Mouse (Mus musculus) MEL (cell line): Measurements from ENCODE around the gene Anks1. TPM values are rescaled to one million over a fixed set of nuclear protein-coding genes. Genes with fewer than 3 reads are reported as not detected.

Experiments used
- DNase-seq: peaks from one replicate; pipeline ENCODE4 v3.0.0; 2011; ENCODE audit warnings: low read depth, low spot score
- H3K27ac ChIP-seq: 2 replicates; pipeline ENCODE4 v1.5.1; 2012; ENCODE audit warnings: low read depth, mild to moderate bottlenecking, control low read depth, low read length, moderate library complexity; ENCODE audit not compliant: control insufficient read depth
- H3K27me3 ChIP-seq, 2 experiments: fragments of 150-350 bp in 1 of 2; sonication (generic) in 1 of 2; 2 replicates each; pipeline ENCODE4 v1.6.1; 2012; ENCODE audit warnings: low read length in 2 of 2, mild to moderate bottlenecking in 2 of 2, improper control_type of control experiment in 1 of 2, moderate library complexity in 1 of 2; ENCODE audit not compliant: insufficient read depth in 2 of 2, control insufficient read depth in 1 of 2
- H3K36me3 ChIP-seq, 2 experiments: 2 replicates each; pipeline ENCODE4 v1.6.1; 2012 to 2014; ENCODE audit warnings: low read length in 2 of 2, improper control_type of control experiment in 1 of 2, inconsistent platforms in 1 of 2, mild to moderate bottlenecking in 1 of 2; ENCODE audit not compliant: insufficient read depth in 2 of 2, control insufficient read depth in 1 of 2
- H3K4me1 ChIP-seq, 2 experiments: fragments of 150-350 bp in 1 of 2; sonication (generic) in 1 of 2; 2 replicates each; pipeline ENCODE4 v1.6.1; 2012; ENCODE audit warnings: low read length in 2 of 2, improper control_type of control experiment in 1 of 2, mild to moderate bottlenecking in 1 of 2; ENCODE audit not compliant: insufficient read depth in 2 of 2, control insufficient read depth in 1 of 2
- H3K4me3 ChIP-seq, 2 experiments: fragments of 150-350 bp in 1 of 2; sonication (generic) in 1 of 2; 2 replicates each; pipeline ENCODE4 v1.5.1; 2012; ENCODE audit warnings: low read depth in 2 of 2, low read length in 2 of 2, mild to moderate bottlenecking in 2 of 2, moderate library complexity in 2 of 2, control low read depth in 1 of 2, improper control_type of control experiment in 1 of 2; ENCODE audit not compliant: control insufficient read depth in 1 of 2, insufficient read depth in 1 of 2
- H3K79me2 ChIP-seq: 2 replicates; pipeline ENCODE4 v1.6.1; 2012; ENCODE audit warnings: mild to moderate bottlenecking, low read length, moderate library complexity; ENCODE audit not compliant: control insufficient read depth, poor library complexity, insufficient read depth
- H3K9ac ChIP-seq: 2 replicates; pipeline ENCODE4 v1.6.1; 2012; ENCODE audit warnings: low read depth, mild to moderate bottlenecking, control low read depth, low read length, moderate library complexity; ENCODE audit not compliant: control insufficient read depth, poor library complexity, severe bottlenecking
- H3K9me3 ChIP-seq: fragments of 150-350 bp; sonication (generic); replicated peaks from 2 replicates; pipeline ENCODE4 v1.6.1; 2012; ENCODE audit warnings: mild to moderate bottlenecking, low read length, improper control_type of control experiment, moderate library complexity; ENCODE audit not compliant: insufficient read depth
- CHD1 ChIP-seq: IDR thresholded peaks from 2 replicates; pipeline ENCODE4 v1.6.1; 2012; ENCODE audit warnings: low read depth, mild to moderate bottlenecking, inconsistent platforms, low read length, improper control_type of control experiment
- ETS1 ChIP-seq: IDR thresholded peaks from 2 replicates; pipeline ENCODE4 v1.6.1; 2012; ENCODE audit warnings: low read depth, mild to moderate bottlenecking, inconsistent platforms, low read length, improper control_type of control experiment, moderate library complexity
- GATA1 ChIP-seq: IDR thresholded peaks from 2 replicates; pipeline ENCODE4 v1.6.1; 2011; ENCODE audit warnings: low read depth, low read length, improper control_type of control experiment
- HCFC1 ChIP-seq: IDR thresholded peaks from 2 replicates; pipeline ENCODE4 v1.6.1; 2012; ENCODE audit warnings: low read depth, mild to moderate bottlenecking, inconsistent platforms, low read length, improper control_type of control experiment, moderate library complexity
- JUND ChIP-seq: IDR thresholded peaks from 2 replicates; pipeline ENCODE4 v1.6.1; 2011; ENCODE audit warnings: low read depth, mild to moderate bottlenecking, improper control_type of control experiment, low read length
- KAT2A ChIP-seq: conservative IDR thresholded peaks from 2 replicates; pipeline ENCODE4 v1.6.1; 2012; ENCODE audit warnings: low read depth, low read length, improper control_type of control experiment, inconsistent platforms
- MAX ChIP-seq: IDR thresholded peaks from 2 replicates; pipeline ENCODE4 v1.6.1; 2011; ENCODE audit warnings: low read length, improper control_type of control experiment
- MAZ ChIP-seq: IDR thresholded peaks from 2 replicates; pipeline ENCODE4 v1.6.1; 2012; ENCODE audit warnings: low read depth, mild to moderate bottlenecking, inconsistent platforms, low read length, improper control_type of control experiment
- MYC ChIP-seq: IDR thresholded peaks from 2 replicates; pipeline ENCODE4 v1.6.1; 2011; ENCODE audit warnings: low read depth, mild to moderate bottlenecking, low read length, improper control_type of control experiment, moderate library complexity
- NRF1 ChIP-seq: IDR thresholded peaks from 2 replicates; pipeline ENCODE4 v1.6.1; 2014; ENCODE audit warnings: low read depth, mild to moderate bottlenecking, inconsistent platforms, low read length, improper control_type of control experiment, moderate library complexity; ENCODE audit not compliant: poor library complexity, insufficient read depth, severe bottlenecking
- POLR2A ChIP-seq, 2 experiments: IDR thresholded peaks; 2 replicates each; pipeline ENCODE4 v1.6.1; 2011 to 2012; ENCODE audit warnings: low read length in 2 of 2, mild to moderate bottlenecking in 2 of 2, control low read depth in 1 of 2, improper control_type of control experiment in 1 of 2, low read depth in 1 of 2, moderate library complexity in 1 of 2; ENCODE audit not compliant: control insufficient read depth in 1 of 2, insufficient read depth in 1 of 2, poor library complexity in 1 of 2
- POLR2AphosphoS2 ChIP-seq: IDR thresholded peaks from 2 replicates; pipeline ENCODE4 v1.6.1; 2011; ENCODE audit warnings: low read length, improper control_type of control experiment
- POLR2AphosphoS5 ChIP-seq: IDR thresholded peaks from 2 replicates; pipeline ENCODE4 v1.6.1; 2012; ENCODE audit warnings: low read depth, borderline replicate concordance, mild to moderate bottlenecking, inconsistent platforms, low read length, moderate library complexity, mixed read lengths
- RAD21 ChIP-seq: IDR thresholded peaks from 2 replicates; pipeline ENCODE4 v1.6.1; 2011; ENCODE audit warnings: mild to moderate bottlenecking, low read depth, low read length, improper control_type of control experiment
- RCOR1 ChIP-seq: IDR thresholded peaks from 2 replicates; pipeline ENCODE4 v1.6.1; 2012; ENCODE audit warnings: low read depth, mild to moderate bottlenecking, inconsistent platforms, low read length, improper control_type of control experiment
- TAL1 ChIP-seq: IDR thresholded peaks from 2 replicates; pipeline ENCODE4 v1.6.1; 2012; ENCODE audit warnings: mild to moderate bottlenecking, inconsistent platforms, low read length, moderate library complexity, mixed read lengths
- TBP ChIP-seq: IDR thresholded peaks from 2 replicates; pipeline ENCODE4 v1.8.0; 2011; ENCODE audit warnings: low read depth, low read length, improper control_type of control experiment
- UBTF ChIP-seq: IDR thresholded peaks from 2 replicates; pipeline ENCODE4 v1.6.1; 2012; ENCODE audit warnings: low read depth, mild to moderate bottlenecking, inconsistent platforms, low read length, improper control_type of control experiment, moderate library complexity, borderline replicate concordance; ENCODE audit not compliant: insufficient read depth
- USF2 ChIP-seq, 2 experiments: IDR thresholded peaks; 2 replicates each; pipeline ENCODE4 v1.6.1; 2011 to 2012; ENCODE audit warnings: improper control_type of control experiment in 2 of 2, low read length in 2 of 2, borderline replicate concordance in 1 of 2, inconsistent platforms in 1 of 2, low read depth in 1 of 2, mild to moderate bottlenecking in 1 of 2; ENCODE audit not compliant: insufficient read depth in 1 of 2
- ZMIZ1 ChIP-seq: IDR thresholded peaks from 2 replicates; pipeline ENCODE4 v1.6.1; 2012; ENCODE audit warnings: low read depth, mild to moderate bottlenecking, inconsistent platforms, low read length, improper control_type of control experiment, moderate library complexity
- polyA plus RNA-seq, 2 experiments: library from polyadenylated mRNA; stranded (reverse) in 1 of 2; unstranded in 1 of 2; fragments of >175 nt in 1 of 2; fragments of >200 nt in 1 of 2; gene quantifications; 2 replicates each; pipeline versions ENCODE4 v1.2.1 to v1.2.4; 2012; ENCODE audit warnings: low replicate concordance in 2 of 2, low read depth in 1 of 2; ENCODE audit not compliant: insufficient read length in 2 of 2, insufficient read depth in 1 of 2, missing spikeins in 1 of 2
- total RNA-seq: library from RNA; depleted of rRNA; stranded (reverse); fragments of 300-350 nt; gene quantifications from 2 replicates; pipeline ENCODE4 v1.2.3, GENCODE M21; 2012

Gene Anks1
- total and polyA plus RNA-seq, 3 experiments, result 11.9 to 15.9 TPM; not detected in 1

DNA sequence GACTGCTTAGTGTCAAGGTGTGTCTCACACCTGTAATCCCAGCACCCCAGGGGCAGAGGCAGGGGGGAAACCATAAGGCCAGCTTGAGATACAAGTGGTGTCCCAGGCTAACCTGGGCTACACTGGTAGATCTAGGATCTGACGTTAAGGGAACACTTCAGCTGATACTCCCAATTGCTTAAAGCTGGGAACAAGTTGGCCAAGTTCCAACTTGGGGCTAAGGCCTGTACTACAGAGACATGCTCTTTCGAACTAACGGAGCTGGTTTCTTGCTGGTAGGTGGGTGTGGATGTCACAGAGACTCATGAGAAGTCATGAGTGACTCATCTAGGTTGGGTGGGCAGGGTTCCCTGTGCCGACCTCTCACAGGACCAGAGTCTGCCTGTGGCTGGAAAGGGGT is 158.2 kb downstream of the Anks1 start:
- Histone ChIP-seq H3K4me3 (no peak overlapping the region), H3K9me3 (no peaks in the 10 kb centered on the region), H3K27ac (no peak overlapping the region), H3K27me3 (no peaks in the 10 kb centered on the region), H3K4me1 (peaks cover 0 to 11% of the 10 kb centered on the region in 2 experiments; a peak in 2 of 4 replicates), H3K9ac (no peak overlapping the region), H3K36me3 (peaks cover 0 to 10% of the 10 kb centered on the region in 2 experiments; a peak in 2 of 4 replicates), H3K79me2 (no peaks in the 10 kb centered on the region; the same call in 1 of the 2 replicates)
- TF ChIP-seq MAZ (no peak), POLR2A (IDR thresholded peaks at IDR 0.05; ENCODE audit: control insufficient read depth in 1 of 2, insufficient read depth in 1 of 2, low read depth in 1 of 2, low read length in 2 of 2, poor library complexity in 1 of 2) (no peak), KAT2A (no peak), POLR2AphosphoS2 (no peak), RCOR1 (no peak), POLR2AphosphoS5 (no peak), USF2 (IDR thresholded peaks at IDR 0.05; ENCODE audit: borderline replicate concordance in 1 of 2, insufficient read depth in 1 of 2, low read depth in 1 of 2, low read length in 2 of 2) (no peak), HCFC1 (no peak), ETS1 (no peak), TBP (no peak), CHD1 (no peak), MAX (no peak), NRF1 (no peak), TAL1 (no peak), MYC (no peak), RAD21 (no peak), GATA1 (no peak), ZMIZ1 (no peak)
- no peak for DNase-seq

DNA sequence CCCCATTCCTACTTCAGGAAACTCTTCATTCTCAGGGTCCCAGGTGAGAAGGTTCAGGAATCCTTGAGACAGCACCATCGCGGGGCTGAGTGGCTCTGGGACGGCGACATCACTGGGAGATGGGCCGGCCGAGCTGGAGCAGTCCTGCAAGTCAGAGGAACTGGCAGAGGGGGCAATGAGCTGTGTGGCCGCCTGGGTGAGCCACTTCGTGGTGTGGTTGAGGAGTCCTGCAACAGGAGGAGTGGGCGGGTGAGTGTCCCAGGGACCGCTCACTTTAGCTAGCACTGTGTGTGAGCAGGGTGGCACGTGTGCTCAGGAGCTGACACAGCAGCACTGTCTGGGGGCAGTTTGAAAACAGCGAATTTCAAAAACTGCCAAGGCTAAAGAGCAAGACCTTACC is 160.3 kb downstream of the Anks1 start:
- no peak overlapping the region for H3K4me3 ChIP-seq
- no peak for DNase-seq
- TF ChIP-seq ZMIZ1 (no peak), RAD21 (no peak), UBTF (no peak), JUND (no peak)
- TF ChIP-seq, all 39 proteins: peak for 0
- Histone ChIP-seq H3K4me1 (no peaks in the 10 kb centered on the region), H3K79me2 (no peaks in the 10 kb centered on the region), H3K9ac (no peak overlapping the region), H3K27me3 (no peaks in the 10 kb centered on the region), H3K27ac (no peak overlapping the region), H3K36me3 (no peaks in the 10 kb centered on the region), H3K9me3 (no peaks in the 10 kb centered on the region)
